Mouse (Mus musculus) megakaryocyte progenitor cell, adult 5-6 weeks (primary cell): Measurements from ENCODE around the gene Tmem106b. TPM values are rescaled to one million over a fixed set of nuclear protein-coding genes. Genes with fewer than 3 reads are reported as not detected.

ENCODE experiments used
- total RNA-seq, 2 experiments: library from RNA; stranded (forward) in 1 of 2; stranded (reverse) in 1 of 2; fragments of 157-497, 149-512 nt in 1 of 2; fragments of 200-1000 nt in 1 of 2; gene quantifications; 2 replicates each; pipeline versions ENCODE4 v1.2.3 to v1.2.4; 2015 to 2017

The Tmem106b gene
- total RNA-seq, 2 experiments from 2014 or later = 11.2 to 26.4 TPM

Other genes starting within 250 kb of the Tmem106b start
- not detected in 2 replicates for gene Vwde, start 155.2 kb downstream of the Tmem106b start, total RNA-seq (2015)
- not detected in 2 replicates for gene Vwde, start 155.2 kb downstream of the Tmem106b start, total RNA-seq (2017)